Mouse (Mus musculus) spleen, adult 2 months (tissue): ENCODE results near the gene Wfdc1. TPM values are rescaled to one million over a fixed set of nuclear protein-coding genes. Genes with fewer than 3 reads are reported as not detected.

Experiments
- DNase-seq, 2 experiments: peaks; one replicate each; pipeline versions ENCODE4 v3.0.0 to v3.0.0-alpha.2; 2012 to 2021; ENCODE audit warnings: low spot score in 2 of 2, low read depth in 1 of 2
- H3K27ac ChIP-seq: fragments of 200-500 bp; 2 replicates; pipeline ENCODE4 v1.5.1; 2012; ENCODE audit warnings: low read length, inconsistent platforms; ENCODE audit not compliant: insufficient read depth
- H3K27me3 ChIP-seq: fragments of 200-500 bp; 2 replicates; pipeline ENCODE4 v1.6.1; 2012; ENCODE audit warnings: mild to moderate bottlenecking, moderate library complexity, low read length, inconsistent platforms; ENCODE audit not compliant: control insufficient read depth, insufficient read depth
- H3K36me3 ChIP-seq: fragments of 200-500 bp; 2 replicates; pipeline ENCODE4 v1.6.1; 2012; ENCODE audit warnings: mild to moderate bottlenecking, low read length, inconsistent platforms; ENCODE audit not compliant: control insufficient read depth, insufficient read depth
- H3K4me1 ChIP-seq: fragments of 200-500 bp; 2 replicates; pipeline ENCODE4 v1.6.1; 2011; ENCODE audit warnings: inconsistent platforms; ENCODE audit not compliant: control insufficient read depth, insufficient read depth, insufficient read length
- H3K4me3 ChIP-seq: fragments of 200-500 bp; 2 replicates; pipeline ENCODE4 v1.5.1; 2011; ENCODE audit warnings: mild to moderate bottlenecking, inconsistent platforms; ENCODE audit not compliant: insufficient read depth, insufficient read length; ENCODE audit errors: extremely low read depth
- CTCF ChIP-seq: fragments of 200-500 bp; IDR thresholded peaks from 2 replicates; pipeline ENCODE4 v1.5.1; 2011; ENCODE audit warnings: mild to moderate bottlenecking, inconsistent platforms; ENCODE audit not compliant: insufficient read depth, insufficient read length, insufficient replicate concordance; ENCODE audit errors: extremely low read depth
- POLR2A ChIP-seq: fragments of 200-500 bp; IDR thresholded peaks from 2 replicates; pipeline ENCODE4 v1.6.1; 2011; ENCODE audit warnings: low read depth, low read length, inconsistent platforms
- WGBS: fragments of 180-500 bp; shearing (Covaris S2); methylation state at CpG from one replicate; pipeline ENCODE4 v1.1.7; 2018; 5-methylcytosine and 5-hydroxymethylcytosine counted together
- polyA plus RNA-seq: library from polyadenylated mRNA; depleted of rRNA; stranded (reverse); fragments of >200 nt; gene quantifications from 2 replicates; pipeline ENCODE4 v1.2.3, GENCODE M21; 2012

Wfdc1 gene
- polyA plus RNA-seq, 1 experiment: 5.8 TPM

DNA sequence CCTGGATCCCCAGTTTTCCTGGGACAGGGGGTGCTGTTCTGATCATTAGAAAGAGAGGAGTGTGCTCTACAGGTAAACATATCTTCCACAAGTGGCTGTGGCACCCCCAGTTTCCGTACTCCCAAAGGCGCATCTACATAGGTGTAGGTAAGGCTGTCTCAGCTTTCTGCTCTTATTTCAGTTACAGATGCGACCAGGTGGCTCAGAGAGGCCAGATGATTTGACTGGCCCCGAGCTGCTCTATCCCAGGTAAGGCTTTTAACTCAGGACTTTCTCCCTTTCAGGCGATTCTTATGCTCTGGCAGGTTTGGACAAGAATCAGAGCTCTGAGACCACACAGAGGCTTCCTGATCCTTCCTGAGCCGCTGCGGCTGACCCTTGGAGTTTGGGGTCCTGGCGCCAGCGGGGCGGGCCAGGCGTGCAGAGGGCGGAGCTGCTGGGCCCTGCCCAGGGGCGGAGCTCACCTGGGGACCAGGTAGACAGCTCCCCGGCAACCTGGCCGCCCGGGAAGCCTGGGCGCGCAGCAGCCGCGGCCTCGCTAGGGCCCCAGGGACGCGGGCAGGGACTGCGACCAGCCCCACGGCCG lies 33.5 kb downstream of the Wfdc1 start, which contains the start of gene Atp2c2:
Atp2c2 (plus strand) TSS at position 461 of the 586 bp plus-strand sequence.
- H3K27me3 ChIP-seq: peaks cover 14% of the 10 kb centered on the region
- WGBS: 12% methylated on average over 26 of the region's 26 CpGs
- H3K36me3 ChIP-seq: no peaks in the 10 kb centered on the region
- no peak for DNase-seq
- no peak within 1 kb of the TSS for H3K27ac ChIP-seq
- H3K4me3 ChIP-seq: no peak within 1 kb of the TSS
- no peak for TF ChIP-seq POLR2A
- no peak for TF ChIP-seq CTCF
- no peaks in the 10 kb centered on the region for H3K4me1 ChIP-seq

DNA sequence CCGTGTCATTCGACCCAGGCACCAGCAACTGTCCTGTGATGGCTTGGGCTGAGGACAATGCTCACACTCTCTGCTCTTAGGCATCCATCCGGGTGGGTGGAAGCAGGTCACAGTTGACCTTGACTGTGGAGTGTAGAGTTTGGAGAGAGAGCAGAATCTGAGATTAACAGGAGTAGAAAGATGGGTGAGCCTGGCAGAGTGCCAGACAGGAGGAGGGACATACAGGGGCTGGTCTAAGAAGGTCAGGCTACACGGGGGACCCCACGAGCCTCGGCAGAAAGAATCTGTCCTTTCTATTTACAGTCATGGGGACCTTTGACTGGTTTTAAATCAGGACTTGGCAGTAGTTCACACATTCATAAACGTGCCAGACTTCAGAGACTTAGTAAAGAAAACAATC lies 36.8 kb downstream of the Wfdc1 start:
- H3K36me3 ChIP-seq: no peaks in the 10 kb centered on the region
- 60% methylated on average over 7 of the region's 7 CpGs for WGBS
- TF ChIP-seq CTCF (no peak), POLR2A (no peak)
- H3K27ac ChIP-seq: no peak overlapping the region
- no peaks in the 10 kb centered on the region for H3K4me1 ChIP-seq
- DNase-seq: no peak
- no peak overlapping the region for H3K4me3 ChIP-seq
- H3K27me3 ChIP-seq: peaks cover 14% of the 10 kb centered on the region

DNA sequence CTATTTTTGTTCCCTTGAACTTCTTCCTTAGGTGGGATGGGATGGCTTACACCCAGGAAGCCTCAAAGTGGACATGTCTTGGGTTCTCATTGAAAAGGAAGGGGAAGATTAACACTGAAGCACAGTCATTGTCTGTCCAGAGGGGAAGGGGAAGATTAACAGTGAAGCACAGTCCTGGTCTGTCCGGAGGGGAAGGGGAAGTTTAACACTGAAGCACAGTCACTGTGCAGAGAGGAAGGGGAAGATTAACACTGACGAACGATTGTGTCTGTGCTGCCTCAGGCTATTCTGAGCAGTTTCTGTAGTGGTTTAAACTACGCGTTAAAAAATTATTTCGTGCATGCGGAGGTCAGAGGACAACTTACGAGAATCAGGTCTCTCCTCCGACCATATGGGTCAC lies 41.0 kb downstream of the Wfdc1 start:
- Histone ChIP-seq H3K27ac (no peak overlapping the region), H3K27me3 (no peaks in the 10 kb centered on the region), H3K36me3 (no peaks in the 10 kb centered on the region), H3K4me3 (no peak overlapping the region), H3K4me1 (no peaks in the 10 kb centered on the region)
- 69% methylated on average over 9 of the region's 9 CpGs for WGBS
- TF ChIP-seq CTCF (no peak), POLR2A (no peak)
- no peak for DNase-seq

DNA sequence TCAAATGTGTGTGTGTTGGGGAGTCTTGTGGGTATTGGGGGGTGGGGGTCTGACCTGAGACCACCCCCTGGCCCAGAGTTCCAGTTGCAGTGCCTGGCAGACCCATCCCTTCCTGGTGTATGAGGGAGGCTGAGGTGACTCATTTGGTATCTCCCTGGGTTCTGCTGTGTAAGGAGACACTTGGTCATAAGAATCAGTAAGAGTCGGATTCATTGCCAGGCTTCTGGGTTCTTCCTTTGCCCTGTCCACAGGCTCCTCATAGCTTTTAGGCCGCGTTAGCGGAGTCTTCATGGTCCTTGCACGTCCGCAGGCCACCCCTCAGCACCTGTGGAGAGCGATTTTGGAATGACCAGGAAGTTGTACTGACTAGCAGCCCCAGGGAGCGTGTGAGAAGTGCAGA lies 42.3 kb downstream of the Wfdc1 start:
- H3K27ac ChIP-seq: no peak overlapping the region
- no peaks in the 10 kb centered on the region for H3K4me1 ChIP-seq
- no peak overlapping the region for H3K4me3 ChIP-seq
- H3K36me3 ChIP-seq: no peaks in the 10 kb centered on the region
- TF ChIP-seq CTCF (no peak), POLR2A (no peak)
- 91% methylated on average over 8 of the region's 8 CpGs for WGBS
- no peaks in the 10 kb centered on the region for H3K27me3 ChIP-seq
- no peak for DNase-seq

DNA sequence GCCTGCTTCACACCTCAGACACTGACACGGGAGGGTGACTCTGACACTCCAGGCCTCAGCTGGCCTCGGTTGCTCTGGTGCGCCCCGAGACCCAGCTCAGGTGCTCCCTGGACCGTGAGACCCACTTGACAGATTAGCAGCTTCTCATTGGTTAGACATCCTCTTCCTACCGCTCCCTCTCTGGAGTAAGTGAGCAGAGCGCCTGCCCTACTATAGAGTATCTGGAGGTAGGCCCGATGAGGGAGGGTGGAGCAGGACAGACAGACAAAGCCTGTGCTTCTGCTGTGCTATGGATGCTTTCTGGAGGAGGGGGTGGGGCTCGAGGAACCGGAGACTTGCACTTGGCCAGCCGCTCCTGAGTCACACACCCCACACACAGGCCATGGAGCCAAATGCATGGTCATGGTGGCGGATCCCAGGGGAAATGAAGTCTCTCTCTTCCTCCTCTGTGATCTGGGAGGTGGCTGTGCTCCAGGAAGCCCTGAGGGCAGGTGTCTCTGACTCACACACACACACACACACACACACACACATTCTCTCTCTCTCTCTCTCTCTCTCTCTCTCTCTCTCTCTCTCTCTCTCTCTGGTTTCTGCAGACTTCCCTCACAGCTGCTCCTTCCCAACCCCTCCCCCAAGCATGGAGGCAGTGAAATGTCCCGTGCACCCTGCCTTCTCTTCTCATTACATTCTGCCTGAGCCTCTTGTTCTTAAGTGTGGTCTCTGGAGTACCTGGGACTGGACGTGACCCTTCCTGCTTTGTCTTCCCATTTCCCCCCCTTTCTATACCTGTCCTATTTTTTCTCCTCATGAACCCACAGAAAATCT lies 42.9 kb downstream of the Wfdc1 start:
- no peak for DNase-seq
- 64% methylated on average over 14 of the region's 14 CpGs for WGBS
- Histone ChIP-seq H3K4me1 (no peaks in the 10 kb centered on the region), H3K27ac (no peak overlapping the region), H3K36me3 (no peaks in the 10 kb centered on the region), H3K27me3 (no peaks in the 10 kb centered on the region), H3K4me3 (no peak overlapping the region)
- TF ChIP-seq POLR2A (no peak), CTCF (no peak)

DNA sequence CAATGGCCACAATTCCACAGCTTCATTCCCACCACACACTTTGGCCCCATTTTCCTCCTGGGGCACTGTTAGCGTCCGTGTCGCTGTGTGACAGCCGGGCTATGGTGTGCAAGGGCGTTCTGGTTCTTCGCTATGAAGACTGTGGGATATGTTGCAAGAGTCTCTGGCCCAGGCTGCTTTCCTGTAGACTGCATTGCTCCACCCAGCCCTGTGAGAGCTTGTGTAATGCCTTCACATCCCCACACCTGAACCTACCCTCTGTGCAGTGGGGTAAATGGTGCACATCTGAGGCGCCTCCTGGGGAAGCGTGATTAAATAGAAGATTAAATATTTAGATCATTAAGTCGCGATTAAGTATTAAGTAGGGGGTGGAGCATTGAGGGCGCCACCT lies 43.5 kb downstream of the Wfdc1 start:
- no peaks in the 10 kb centered on the region for H3K4me1 ChIP-seq
- WGBS: 76% methylated on average over 11 of the region's 11 CpGs
- H3K27ac ChIP-seq: no peak overlapping the region
- no peak overlapping the region for H3K4me3 ChIP-seq
- H3K27me3 ChIP-seq: no peaks in the 10 kb centered on the region
- DNase-seq: no peak
- no peaks in the 10 kb centered on the region for H3K36me3 ChIP-seq
- TF ChIP-seq CTCF (no peak), POLR2A (no peak)

DNA sequence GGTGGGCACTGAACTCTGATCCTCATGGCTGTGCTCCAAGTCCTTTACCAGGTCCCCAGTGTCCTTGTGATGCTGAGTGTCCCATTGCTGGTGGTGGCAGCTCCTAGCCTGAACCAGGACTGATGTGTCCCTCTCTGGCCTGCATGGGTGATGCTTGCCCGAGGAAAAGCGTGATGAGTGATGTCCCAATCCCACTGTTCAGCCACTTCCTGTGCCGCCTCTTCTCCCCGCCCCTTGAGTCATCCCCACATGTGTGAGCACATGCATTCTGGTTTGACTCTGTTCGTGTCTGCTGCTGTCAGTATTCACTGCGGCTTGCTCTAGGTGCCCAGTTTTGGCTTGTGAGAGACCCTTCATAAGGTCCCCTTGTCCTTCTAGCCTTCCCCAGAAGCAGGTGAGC lies 46.1 kb downstream of the Wfdc1 start:
- Histone ChIP-seq H3K4me1 (no peaks in the 10 kb centered on the region), H3K27ac (no peak overlapping the region), H3K4me3 (no peak overlapping the region), H3K36me3 (no peaks in the 10 kb centered on the region), H3K27me3 (no peaks in the 10 kb centered on the region)
- no peak for DNase-seq
- WGBS: 68% methylated on average over 6 of the region's 6 CpGs
- TF ChIP-seq POLR2A (no peak), CTCF (no peak)
